Mouse (Mus musculus) forebrain, postnatal 0 days (tissue): ENCODE measurements around the gene Magi2. TPM values are rescaled to one million over a fixed set of nuclear protein-coding genes. Genes with fewer than 3 reads are reported as not detected.

Experiments used
- ATAC-seq: fragments of 200-750 bp; cut with Nextera tagmentation; 2 replicates; pipeline ENCODE4 v1.8.0; 2017; ENCODE audit warnings: mild to moderate bottlenecking, moderate library complexity
- DNase-seq: peaks from one replicate; pipeline ENCODE4 v3.0.0-alpha.2; 2015
- H3K27ac ChIP-seq: fragments of 300-500 bp; sonication (generic); 2 replicates; pipeline ENCODE4 v1.5.1; 2014; ENCODE audit warnings: low read depth, mild to moderate bottlenecking, antibody characterized with exemption, low read length, moderate library complexity, mixed read lengths
- H3K27me3 ChIP-seq: fragments of 300-500 bp; sonication (generic); 2 replicates; pipeline ENCODE4 v1.6.1; 2014; ENCODE audit warnings: mild to moderate bottlenecking, low read length, mixed read lengths; ENCODE audit not compliant: insufficient read depth
- H3K36me3 ChIP-seq: fragments of 300-500 bp; sonication (generic); 2 replicates; pipeline ENCODE4 v1.6.1; 2014; ENCODE audit warnings: mild to moderate bottlenecking, moderate library complexity; ENCODE audit not compliant: insufficient read depth
- H3K4me1 ChIP-seq: fragments of 300-500 bp; sonication (generic); 2 replicates; pipeline ENCODE4 v1.6.1; 2014; ENCODE audit warnings: antibody characterized with exemption; ENCODE audit not compliant: insufficient read depth
- H3K4me2 ChIP-seq: fragments of 300-500 bp; sonication (generic); 2 replicates; pipeline ENCODE4 v1.6.1; 2014; ENCODE audit warnings: low read depth, mild to moderate bottlenecking, moderate library complexity
- H3K4me3 ChIP-seq: fragments of 300-500 bp; sonication (generic); 2 replicates; pipeline ENCODE4 v1.5.1; 2014; ENCODE audit warnings: low read depth, low read length, mixed read lengths
- H3K9ac ChIP-seq: fragments of 300-500 bp; sonication (generic); 2 replicates; pipeline ENCODE4 v1.6.1; 2014; ENCODE audit warnings: mild to moderate bottlenecking
- H3K9me3 ChIP-seq: fragments of 300-500 bp; sonication (generic); 2 replicates; pipeline ENCODE4 v1.6.1; 2016; ENCODE audit warnings: low read length
- CTCF ChIP-seq: sonication (generic); IDR thresholded peaks from 2 replicates; pipeline ENCODE4 v1.5.1; 2016; ENCODE audit warnings: antibody characterized with exemption, control low read depth, low read depth
- WGBS: fragments of 180-500 bp; shearing (Covaris S2); extraction: QIAGEN DNeasy Blood & Tissue Kit; methylation state at CpG from one replicate; pipeline ENCODE4 v1.1.7; 2014; 5-methylcytosine and 5-hydroxymethylcytosine counted together
- polyA plus RNA-seq: library from polyadenylated mRNA; unstranded; fragments of >200 nt; fragmentation: Nextera tagmentation; extraction: Ambion mirVana; gene quantifications from 2 replicates; pipeline ENCODE4 v1.2.1, GENCODE M21; 2015
- total RNA-seq: library from RNA; depleted of rRNA; stranded (reverse); fragments of >200 nt; gene quantifications from 2 replicates; pipeline ENCODE4 v1.2.3, GENCODE M21; 2014

Gene Magi2
- total and polyA plus RNA-seq, 2 experiments from 2014 or later: 17.0 to 62.6 TPM

- H3K4me3 ChIP-seq: no peak overlapping the region
- no peak overlapping the region for H3K4me2 ChIP-seq
- DNase-seq: no peak
- TF ChIP-seq CTCF: no peak
- H3K36me3 ChIP-seq: no peaks in the 10 kb centered on the region
- no peaks in the 10 kb centered on the region for H3K9me3 ChIP-seq
- H3K27ac ChIP-seq: no peak overlapping the region
- no peaks in the 10 kb centered on the region for H3K27me3 ChIP-seq
- ATAC-seq: no peak
- H3K9ac ChIP-seq: no peak overlapping the region
- WGBS: 73% methylated on average over 7 of the region's 7 CpGs
- no peaks in the 10 kb centered on the region for H3K4me1 ChIP-seq
Observed at GRCm38 (mm10) chr5:20682208-20682607, 1455.4 kb downstream of the Magi2 start.

- H3K4me1 ChIP-seq: no peaks in the 10 kb centered on the region
- H3K9me3 ChIP-seq: no peaks in the 10 kb centered on the region
- H3K4me2 ChIP-seq: no peak overlapping the region
- no peaks in the 10 kb centered on the region for H3K27me3 ChIP-seq
- 81% methylated on average over 6 of the region's 6 CpGs for WGBS
- no peak overlapping the region for H3K27ac ChIP-seq
- H3K9ac ChIP-seq: no peak overlapping the region
- H3K4me3 ChIP-seq: no peak overlapping the region
- TF ChIP-seq CTCF: no peak
- no peaks in the 10 kb centered on the region for H3K36me3 ChIP-seq
- ATAC-seq (0 out of 2 replicates have a peak, but pooled peaks have one; percentile 23), DNase-seq (no peak)
Observed at GRCm38 (mm10) chr5:20684112-20684511, 1457.3 kb downstream of the Magi2 start.

GRCm38 (mm10) chr5:20692230-20692629, 1465.4 kb downstream of the Magi2 start:
- H3K9me3 ChIP-seq: no peaks in the 10 kb centered on the region
- WGBS: 95% methylated on average over 3 of the region's 3 CpGs

GRCm38 (mm10) chr5:20699116-20699515, 1472.3 kb downstream of the Magi2 start:
- Histone ChIP-seq H3K9ac (no peak overlapping the region), H3K9me3 (no peaks in the 10 kb centered on the region), H3K27ac (no peak overlapping the region), H3K4me2 (no peak overlapping the region), H3K4me1 (no peaks in the 10 kb centered on the region; the same call in 1 of the 2 replicates), H3K27me3 (no peaks in the 10 kb centered on the region), H3K36me3 (no peaks in the 10 kb centered on the region), H3K4me3 (no peak overlapping the region)
- 91% methylated on average over 5 of the region's 5 CpGs for WGBS
- 0 out of 2 replicates have a peak, but pooled peaks have one; percentile 14 for TF ChIP-seq CTCF
- no peak for ATAC-seq
- DNase-seq: no peak

More at GRCm38 (mm10) chr5:20692230-20692629, 1465.4 kb downstream of the Magi2 start:
- no peak overlapping the region for H3K9ac ChIP-seq
- TF ChIP-seq CTCF: no peak
- no peaks in the 10 kb centered on the region for H3K27me3 ChIP-seq
- no peak overlapping the region for H3K4me3 ChIP-seq
- ATAC-seq (no peak), DNase-seq (no peak)
- H3K36me3 ChIP-seq: 0 out of 2 replicates have a peak, but pooled peaks cover 3% of the 10 kb centered on the region
- H3K4me1 ChIP-seq: no peaks in the 10 kb centered on the region
- H3K4me2 ChIP-seq: no peak overlapping the region
- H3K27ac ChIP-seq: no peak overlapping the region

DNA sequence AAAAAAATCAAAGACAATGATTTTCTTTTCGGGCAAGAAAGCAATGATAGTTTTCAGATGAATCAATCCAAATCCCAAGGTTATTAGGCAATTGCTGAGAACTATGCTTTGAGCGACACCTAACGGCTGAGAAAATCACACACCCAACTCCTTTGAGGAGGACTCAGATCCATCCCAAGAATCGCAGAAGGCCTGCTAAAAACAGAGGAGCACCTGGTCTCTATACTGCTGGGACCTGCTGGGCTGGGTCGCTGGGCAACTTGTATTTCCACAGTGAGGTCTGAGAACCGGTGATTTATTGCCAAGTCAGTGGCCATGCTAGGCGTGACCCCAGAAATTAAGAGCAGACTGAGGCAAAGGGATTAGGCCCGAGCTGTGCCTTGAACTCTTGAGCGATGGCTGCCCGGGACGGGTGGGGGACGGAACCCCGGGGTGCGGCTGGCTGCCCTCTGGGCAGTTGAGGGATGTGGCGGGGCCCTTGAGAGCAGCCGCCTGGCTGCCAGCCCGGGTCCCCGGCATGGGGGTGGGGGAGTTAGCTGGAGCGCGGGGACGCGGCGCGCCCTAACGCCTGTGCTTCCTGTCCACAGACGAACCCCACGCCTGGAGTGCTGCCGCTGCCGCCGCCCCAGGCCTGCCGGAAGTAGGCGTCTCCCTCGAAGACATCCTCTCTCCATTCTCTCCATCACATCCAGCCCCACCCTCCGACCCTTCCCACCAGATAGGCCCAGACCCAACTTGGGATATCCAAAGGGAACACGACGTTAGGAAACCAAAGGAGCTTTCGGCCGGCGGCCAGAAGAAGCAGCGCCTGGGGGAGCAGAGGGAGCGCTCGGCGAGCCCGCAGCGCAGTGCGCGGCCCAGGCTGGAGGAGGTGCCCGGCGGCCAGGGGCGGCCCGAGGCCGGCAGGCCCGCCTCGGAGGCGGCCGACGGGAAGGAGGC, 1474.9 kb downstream of the Magi2 start:
- Histone ChIP-seq H3K27ac (peak overlapping the region; percentile 98), H3K4me3 (peak overlapping the region; percentile 62), H3K9me3 (no peaks in the 10 kb centered on the region), H3K9ac (peak overlapping the region; percentile 79), H3K4me2 (peak overlapping the region; percentile 91), H3K27me3 (no peaks in the 10 kb centered on the region), H3K4me1 (no peaks in the 10 kb centered on the region; the same call in 1 of the 2 replicates), H3K36me3 (no peaks in the 10 kb centered on the region)
- under 1% methylated on average over 54 of the region's 57 CpGs for WGBS
- DNase-seq: peak; percentile 92
- peak; percentile 85 for TF ChIP-seq CTCF
- peak; percentile 94 for ATAC-seq

DNA sequence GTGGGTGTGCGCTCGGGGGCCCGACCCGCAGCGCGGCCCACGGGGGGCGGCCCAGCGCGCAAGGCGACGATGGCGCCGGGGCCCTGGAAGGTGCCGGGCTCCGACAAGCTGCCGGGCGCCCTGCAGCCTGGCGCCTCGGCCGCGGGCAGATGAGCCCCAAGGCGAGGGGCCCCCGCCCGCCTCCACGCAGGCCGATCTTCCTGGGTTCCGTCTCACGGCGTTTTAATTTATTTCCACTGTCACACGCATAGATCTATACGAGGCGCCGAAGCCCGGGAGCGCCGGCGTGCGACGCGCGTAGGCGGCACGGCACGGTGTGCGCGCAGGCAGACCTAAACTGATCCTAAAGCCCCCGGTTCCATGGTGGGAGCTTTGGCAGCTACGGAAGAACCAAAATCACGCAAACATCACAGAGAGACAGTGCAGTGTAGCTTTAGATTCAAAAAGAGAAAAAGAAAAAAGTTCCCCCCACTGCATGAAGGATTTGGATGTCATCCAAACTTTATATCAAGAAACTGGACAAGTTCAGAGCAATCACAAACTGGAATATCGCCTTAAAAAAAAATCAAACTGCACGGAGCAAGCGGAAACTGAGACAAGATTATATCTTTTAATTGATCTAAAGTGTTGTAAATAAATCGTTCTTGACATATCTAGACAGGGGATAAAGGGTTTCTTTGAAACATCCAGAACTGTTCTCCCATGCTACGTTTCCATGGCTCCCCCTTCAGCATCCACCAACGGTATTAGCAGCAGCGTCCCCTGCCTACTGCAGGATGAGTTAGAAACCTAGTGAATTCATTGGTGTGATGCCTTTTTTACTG, 1475.9 kb downstream of the Magi2 start:
- WGBS: 2% methylated on average over 57 of the region's 57 CpGs
- no peaks in the 10 kb centered on the region for H3K9me3 ChIP-seq
- peak; percentile 68 for TF ChIP-seq CTCF

More for the DNA sequence above, 1475.9 kb downstream of the Magi2 start:
- H3K27me3 ChIP-seq: no peaks in the 10 kb centered on the region
- ATAC-seq (peak; percentile 52), DNase-seq (peak; percentile 75)
- no peaks in the 10 kb centered on the region; the same call in 1 of the 2 replicates for H3K4me1 ChIP-seq
- H3K4me3 ChIP-seq: peak overlapping the region; percentile 62
- no peaks in the 10 kb centered on the region for H3K36me3 ChIP-seq
- H3K27ac ChIP-seq: peak overlapping the region; percentile 98
- H3K9ac ChIP-seq: peak overlapping the region; percentile 79
- peak overlapping the region; percentile 91 for H3K4me2 ChIP-seq
